Mouse (Mus musculus) heart, adult 11 months (tissue): ENCODE data around the gene Naif1.

Experiments
- DNase-seq: peaks from one replicate; pipeline ENCODE4 v3.0.0; 2022

Naif1 gene

DNA sequence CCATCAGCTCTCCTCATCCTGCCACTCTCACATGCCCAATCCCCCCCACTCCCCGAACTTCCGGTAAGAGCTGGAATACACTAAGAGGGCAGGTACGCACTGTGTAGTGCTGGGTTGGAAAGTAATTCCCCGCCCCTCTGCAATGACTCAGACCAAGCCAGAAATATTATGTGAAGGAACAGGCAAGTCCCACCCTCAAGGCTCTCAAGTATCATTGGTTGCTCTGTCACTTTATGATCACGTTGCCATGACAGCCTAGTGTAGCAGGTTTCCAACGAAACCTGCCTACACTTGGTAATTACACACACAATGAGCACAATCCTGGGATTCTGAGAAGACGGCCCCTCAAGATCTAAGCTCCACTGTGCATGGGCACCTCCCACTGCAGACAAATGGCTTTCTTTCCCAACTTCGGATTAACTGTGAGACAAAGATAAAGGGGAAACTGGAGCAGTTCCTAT lies 22.0 kb upstream of the Naif1 start:
- peak; percentile 94 for DNase-seq

DNA sequence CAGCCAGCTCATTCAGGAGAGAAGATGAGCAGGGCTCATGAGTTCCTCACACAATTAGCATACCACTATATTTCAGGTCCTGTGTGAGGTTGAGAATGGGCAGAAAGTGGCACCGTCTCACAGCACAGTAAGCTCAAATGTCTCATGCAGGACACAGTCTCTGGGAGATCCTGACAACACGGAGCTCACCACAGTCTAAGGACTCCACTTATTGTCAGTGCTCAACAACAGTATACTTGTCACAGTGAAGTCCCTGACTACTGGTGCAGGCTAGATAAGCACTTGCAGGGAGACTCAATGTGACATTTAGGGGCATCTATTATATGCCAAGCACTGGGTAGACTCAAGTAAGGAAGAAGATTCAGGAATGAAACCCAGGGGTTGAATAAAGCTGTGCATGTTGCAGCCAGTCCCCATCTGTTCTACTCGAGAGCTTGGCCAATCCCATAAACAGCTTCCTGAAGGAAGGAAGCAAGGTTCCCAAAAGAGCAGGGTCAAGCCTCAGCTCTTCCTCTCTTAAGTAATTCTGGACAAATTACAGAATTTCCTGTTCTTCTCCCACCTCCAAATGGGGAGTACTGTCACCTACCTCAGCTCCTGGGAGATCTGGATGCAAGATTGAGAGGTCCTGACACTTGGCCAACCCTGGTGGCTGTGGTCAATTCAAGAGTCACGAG lies 20.9 kb upstream of the Naif1 start:
- DNase-seq: peak; percentile 93

DNA sequence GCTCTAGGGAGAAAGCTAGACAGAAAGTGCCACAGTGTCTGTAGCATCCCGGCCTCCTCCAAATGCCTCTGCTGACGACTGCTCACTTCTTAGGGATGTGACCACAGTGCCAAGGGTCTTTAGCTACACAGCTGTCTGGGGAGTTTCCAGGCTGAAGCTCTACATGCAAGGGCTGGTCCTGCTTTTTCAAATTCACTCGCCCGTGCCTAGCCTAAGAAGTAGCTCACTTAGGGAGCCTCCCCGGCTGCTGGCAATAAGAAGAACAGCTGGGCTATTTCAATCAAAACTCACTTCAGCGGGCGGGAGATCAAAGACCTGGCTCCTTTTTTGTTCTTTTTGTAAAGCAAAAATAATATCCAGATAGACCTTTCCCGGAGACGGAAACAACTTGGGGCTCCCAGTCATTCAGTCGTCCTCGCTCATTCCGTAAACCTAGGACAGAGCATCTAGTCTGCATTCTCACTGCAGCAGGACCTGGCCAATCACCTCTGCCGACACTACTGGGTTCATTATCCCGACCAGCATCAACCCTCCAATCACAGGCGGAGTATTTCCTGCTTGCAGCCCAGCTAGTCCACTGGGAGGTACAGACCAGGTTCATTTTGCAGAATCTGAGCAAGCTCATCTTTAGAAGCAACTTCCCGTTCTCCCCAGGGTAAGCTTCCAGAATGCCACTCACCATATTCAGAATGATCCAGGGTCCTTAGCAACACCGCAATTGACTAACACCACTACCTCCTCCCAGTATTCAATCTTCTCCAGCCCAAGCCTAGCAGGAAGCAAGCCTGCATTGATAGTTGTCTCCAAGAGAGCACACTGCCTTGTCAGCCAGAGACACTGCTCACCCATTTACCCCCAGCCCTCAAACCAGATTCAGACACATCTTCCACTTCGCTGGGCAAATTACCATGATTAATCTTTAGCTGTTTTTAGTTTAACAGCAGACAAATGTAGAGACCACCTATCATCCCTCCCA lies 19.3 kb upstream of the Naif1 start:
- peak; percentile 99 for DNase-seq

DNA sequence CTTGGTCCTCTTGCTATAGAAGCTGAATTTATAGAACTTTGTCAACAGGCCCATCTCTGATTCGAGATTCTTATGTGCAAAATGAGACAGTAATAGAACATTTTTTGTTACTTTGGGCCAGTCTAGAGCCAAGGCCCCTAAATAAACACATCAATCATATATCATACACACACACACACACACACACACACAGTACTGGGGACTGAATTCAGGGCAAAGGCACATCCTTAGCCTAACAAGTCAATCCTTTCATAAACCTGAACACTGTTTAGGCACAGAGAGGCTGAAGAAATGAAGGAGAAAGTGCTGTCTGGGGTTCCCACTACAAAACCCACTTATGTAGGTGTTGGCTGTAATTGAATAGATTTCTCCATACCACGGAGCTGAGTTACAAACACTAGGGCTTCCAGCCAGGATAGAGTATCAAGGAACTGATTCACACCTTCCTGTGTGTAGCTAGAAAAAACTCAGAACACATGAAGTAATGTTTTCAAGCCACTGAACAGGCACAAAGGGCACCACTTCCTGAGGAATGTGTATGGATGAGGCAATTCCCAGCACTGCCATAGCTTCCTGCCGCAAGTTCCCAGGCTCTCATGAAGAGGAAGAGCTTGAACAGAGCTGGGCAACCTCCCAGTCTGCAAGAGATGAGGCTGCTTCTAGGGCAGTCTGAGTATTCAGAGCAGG lies 13.4 kb upstream of the Naif1 start:
- DNase-seq: peak; percentile 96

DNA sequence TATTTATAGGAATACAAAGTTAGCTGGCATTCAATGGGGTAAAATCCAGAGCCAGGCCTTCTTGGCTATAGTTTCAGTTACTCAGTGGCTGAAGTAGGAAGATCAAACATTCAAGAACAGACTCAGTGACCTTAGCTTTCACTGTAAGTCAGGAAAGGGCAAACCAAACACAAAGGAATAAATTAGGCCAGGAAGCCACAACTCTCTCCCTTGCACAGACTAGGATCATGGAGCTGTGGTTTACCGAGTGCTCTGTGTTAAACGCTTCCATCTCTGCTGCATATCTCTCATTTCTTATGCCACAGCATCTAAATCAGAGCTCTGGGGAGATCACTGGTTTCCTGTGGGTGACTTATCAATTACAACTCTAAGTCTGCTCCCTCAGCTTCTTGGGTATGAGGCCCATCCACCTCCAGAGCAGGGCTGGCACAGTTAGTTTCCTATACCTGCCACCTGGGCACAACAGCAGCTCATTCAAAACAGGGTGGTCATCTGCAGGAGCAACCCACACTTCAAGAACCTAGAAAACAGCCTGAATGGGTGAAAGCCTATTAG lies 12.6 kb upstream of the Naif1 start:
- DNase-seq: no peak

DNA sequence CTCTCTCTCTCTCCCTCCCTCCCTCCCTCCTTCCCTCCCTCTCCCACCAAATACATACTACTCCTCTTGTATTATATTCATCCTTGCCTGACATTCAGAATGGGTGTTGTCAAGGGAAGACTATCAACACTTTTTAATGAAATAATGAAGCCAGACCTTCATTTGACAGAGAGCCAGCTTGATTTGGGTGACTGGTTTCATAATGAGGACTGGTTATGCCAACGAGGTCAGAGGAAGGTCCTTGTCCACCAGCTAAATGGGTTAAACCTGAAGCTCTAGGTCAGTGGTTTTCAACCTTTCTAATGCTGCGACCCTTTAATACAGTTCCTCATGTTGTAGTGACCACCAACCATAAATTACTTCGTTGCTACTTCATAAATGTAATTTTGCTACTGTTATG lies 11.5 kb upstream of the Naif1 start:
- DNase-seq: no peak

DNA sequence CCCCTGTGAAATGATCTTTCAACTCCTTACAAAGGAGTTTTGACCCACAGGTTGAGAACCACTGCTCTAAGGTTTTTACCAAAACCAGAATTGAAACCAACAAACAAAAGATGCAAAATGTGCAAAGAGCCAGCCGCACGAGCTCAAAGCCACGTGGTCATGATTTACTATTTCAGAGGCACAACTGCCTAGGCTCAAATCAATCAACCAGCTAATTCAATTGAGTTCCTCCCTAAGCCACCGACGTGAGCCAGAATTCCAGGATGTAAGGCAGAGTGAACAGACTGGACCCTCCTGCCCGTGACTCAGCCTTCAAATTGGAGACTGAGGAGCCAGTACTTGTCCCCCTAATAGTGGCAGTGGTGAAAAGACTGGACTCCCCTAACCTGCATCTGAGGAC lies 11.1 kb upstream of the Naif1 start:
- DNase-seq: no peak

DNA sequence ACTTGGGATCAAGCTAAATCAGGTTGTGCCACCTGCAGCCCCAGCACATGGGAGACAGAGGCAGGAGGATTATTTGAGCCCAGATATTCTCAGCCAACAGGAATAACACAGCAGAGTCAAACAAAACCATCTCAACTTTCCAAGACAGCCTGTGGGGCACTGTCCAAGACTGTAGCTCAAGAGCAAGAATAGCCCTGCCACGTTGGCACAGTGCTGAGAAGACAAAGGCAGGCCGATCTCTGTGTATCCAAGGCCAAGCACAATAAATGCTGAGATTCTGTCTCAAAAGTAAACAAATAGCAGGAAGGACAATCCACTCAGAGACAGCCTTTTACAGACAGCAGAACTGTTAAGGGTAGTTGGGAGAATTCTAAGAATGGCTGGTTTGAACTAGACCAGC lies 10.1 kb upstream of the Naif1 start:
- no peak for DNase-seq

DNA sequence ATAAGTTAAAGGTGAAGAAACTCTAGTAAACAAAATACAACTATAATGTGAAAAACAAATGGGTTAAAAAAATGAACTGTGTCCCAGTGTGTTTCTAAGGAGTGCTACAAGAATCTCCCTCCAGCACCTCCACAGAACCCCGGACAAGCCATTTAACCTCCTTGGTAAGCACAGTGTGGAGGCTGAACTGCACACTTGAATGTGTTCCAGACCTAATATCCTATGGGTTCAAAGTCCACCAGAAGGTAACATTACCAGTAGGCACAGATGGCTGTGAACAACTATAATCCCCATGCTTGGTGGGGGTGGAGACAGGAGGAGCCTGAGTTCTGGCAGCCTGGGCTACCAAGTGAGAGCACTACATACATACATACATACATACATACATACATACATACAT lies 9.6 kb upstream of the Naif1 start:
- no peak for DNase-seq

DNA sequence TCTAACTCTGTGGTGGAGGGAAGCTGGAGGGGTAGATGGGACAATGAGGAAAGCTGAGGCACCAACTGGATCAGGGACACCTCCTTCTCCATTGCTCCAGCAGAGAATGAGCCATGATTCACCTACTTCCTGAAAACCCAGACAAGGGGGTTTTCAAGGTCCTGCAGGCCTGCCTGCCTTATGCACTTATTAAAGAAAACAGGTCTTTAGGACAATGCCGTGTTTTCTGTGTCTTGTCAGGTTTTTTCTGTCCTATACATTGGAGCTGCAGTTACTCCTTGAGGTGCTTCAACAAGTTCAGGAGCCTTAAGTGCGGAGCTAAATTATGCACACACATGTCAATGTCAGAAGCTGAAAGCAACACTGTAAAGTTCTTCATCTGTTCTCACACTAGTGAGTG lies 8.7 kb upstream of the Naif1 start:
- no peak for DNase-seq

DNA sequence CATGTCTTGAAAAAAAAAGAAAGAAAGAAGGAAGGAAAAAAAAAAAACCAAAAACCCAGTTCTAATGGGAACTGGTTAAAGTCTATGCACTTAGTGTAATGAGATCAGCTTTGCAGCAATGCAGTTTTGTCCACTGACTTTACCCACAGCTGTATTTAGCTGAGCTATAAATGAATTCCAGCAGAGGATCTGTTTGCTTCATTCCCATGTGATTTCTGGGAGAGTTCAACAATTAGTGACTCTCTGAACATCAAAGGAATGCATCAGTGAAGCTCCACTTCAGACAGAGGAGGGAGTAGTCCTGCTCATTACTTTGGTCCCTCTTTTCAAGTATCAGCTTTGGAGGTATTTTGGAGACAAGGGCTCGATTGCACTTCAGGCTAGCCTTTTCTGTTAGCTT lies 4.7 kb upstream of the Naif1 start:
- no peak for DNase-seq

DNA sequence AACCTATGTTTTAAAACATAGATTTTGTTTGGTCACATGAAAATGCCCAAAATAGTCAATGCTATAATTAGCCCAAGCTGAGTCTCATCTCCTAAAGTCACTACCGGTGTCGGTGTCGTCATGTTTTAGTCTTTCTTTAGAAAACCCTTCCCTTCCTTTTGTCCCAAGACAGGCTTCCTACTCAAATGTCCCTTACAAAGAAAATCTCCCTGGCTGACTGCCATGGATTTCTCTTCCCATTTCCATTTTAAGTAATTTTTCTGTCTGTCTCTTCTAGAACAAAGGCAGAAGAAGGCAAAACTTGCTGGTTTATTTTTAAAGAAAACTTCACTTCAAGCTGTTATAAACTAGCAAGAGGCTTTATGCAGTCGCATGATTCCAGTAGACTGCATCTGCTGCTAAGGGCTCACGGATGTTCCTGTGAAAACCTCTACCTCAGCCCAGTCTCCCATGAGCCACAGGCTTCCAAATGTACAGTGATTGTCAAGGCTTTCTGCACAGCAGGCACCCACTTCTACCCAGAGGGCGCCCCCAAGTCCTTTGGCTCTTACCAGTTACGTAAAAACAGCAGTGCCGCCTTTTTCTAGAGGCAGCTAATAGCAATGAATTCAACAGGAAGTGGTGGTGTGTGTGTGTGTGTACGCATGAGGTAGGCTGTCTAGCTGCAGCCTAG lies 2.9 kb upstream of the Naif1 start:
- peak; percentile 97 for DNase-seq

DNA sequence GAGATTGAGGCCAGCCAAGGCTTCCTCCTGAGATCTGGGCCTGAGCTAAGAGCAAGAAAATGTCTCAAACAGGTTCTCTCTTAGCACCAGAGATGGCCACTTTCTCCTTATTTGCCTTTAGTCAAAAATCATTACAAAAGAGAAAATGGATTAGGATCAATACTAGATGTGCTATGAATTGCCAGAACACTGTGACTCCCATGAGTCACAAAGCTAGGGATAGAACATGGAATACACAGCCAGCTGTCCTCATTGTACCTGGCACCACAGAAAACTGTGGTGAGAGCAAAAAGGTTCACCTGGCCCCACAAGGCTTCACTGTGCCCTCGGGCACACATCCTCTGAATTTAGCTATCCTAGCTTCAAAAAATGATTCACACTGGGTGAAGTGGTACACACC lies 1.8 kb upstream of the Naif1 start:
- no peak for DNase-seq

DNA sequence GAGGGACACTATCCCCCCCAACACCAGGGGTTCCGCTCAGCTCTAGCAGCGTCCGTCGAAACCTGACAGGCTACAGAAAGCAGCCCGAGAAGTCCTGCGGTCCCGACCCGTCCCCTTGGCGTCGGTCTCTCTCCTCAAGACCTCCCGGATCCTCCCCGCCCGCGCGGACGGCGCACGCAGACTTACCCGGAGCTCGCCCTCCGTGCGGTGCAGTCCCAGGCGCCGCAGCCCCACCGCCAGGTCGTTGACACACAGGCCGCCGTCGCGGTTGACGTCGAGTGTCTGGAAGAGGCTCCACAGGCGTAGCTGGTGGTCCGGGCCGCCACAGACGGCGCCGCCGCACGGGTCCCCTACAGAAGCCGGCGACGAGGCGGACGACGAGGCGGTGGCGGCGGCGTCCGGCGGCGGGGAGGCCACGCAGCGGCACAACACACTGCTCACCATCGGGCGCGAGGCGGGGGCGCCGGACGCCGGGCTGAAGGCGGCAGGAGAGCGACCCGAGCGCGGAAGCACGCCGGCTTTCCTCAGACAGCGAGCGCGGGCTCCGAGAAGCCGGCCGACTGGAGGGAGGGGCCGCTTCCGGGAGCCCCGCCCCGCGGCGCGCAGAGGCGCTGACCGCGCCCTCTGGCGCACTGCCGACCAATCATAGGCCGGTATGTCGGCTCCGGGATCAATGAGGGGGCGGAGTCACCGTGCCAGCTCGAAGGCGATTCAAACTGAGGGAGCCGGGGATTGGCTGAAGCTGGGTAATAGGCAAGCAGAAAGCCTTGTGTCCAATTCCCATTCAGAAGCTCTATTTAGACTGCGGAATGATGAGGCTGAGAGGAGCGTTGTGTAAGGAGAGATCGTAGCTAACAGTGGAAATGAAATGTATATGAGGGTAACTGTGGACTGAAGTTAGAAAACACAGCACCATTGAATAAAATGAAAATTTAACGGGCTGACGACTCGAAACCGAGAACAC lies 906 bp downstream of the Naif1 start, which contains the start of gene Slc25a25:
TSS of gene Slc25a25 (minus strand) at position 565 of the 964 bp plus-strand sequence.
- peak; percentile 100 for DNase-seq

DNA sequence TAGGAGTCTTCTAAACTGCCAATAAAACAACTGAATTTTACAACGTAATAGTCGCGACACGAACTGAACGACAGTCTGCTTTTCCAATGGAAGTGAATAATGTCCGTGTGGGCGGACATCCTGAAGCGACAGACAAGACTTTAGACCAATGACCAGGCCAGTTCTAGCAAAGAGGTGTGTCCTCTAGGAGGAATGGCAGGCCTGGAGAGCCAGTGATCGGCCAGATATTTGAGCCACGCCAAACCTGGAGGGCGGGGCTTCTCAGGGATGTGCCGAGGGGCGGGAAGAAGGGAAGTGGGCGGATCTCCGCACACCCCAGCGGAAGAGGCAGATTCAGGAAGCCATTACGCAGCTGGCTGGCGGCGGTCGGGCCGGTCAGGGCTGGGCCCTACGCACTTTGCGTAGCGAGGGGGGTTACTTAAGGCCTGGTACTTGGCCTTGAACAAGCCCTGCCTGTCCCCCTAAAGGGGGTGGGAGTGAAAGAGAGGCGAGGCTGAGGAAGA lies 1.7 kb downstream of the Naif1 start:
- DNase-seq: peak; percentile 100

DNA sequence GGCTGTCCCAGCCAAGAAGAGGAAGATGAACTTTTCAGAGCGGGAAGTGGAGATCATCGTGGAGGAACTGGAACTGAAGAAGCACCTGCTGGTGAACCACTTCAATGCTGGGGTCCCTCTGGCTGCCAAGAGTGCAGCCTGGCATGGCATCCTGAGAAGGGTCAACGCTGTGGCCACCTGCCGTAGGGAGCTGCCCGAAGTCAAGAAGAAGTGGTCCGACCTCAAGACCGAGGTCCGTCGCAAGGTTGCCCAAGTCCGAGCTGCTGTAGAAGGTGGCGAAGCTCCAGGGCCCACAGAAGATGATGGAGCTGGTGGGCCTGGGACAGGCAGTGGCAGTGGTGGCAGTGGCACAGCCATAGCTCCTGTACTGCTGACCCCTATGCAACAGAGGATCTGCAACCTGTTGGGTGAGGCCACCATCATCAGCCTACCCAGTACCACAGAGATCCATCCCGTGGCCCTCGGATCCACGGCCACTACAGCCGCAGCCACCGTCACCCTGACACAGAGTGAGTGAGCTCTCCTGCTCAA lies 2.2 kb downstream of the Naif1 start:
- DNase-seq: no peak

DNA sequence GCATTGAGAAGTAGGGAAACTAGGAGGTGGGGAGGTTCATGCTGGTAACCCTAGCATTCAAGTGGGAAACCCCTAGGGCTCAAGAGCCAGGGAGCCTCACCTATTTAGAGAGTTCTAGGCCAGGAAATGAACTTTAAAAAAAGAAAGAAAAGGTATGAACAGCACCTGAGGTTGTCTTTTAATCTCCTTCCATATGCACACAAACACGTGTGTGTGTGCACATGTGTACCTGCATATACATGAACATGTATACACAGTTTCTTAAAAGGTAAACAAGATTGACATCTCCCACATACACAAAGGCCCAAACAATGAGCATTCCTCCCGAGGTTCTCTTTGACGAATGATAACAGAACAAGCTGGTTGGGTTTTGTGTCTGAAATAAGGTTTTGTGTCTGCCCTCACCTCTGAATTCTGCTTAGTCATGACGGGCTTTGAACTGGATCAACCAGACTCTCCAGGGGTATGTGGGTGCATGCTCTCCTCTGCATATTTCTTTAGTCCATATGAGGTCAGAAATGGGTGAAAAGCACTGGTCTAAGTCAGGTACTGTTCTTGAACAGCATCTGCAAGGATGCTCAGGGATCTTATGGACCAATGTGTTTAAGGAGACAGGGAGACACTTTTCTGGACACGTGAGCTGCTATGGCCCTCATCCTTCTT lies 3.5 kb downstream of the Naif1 start:
- DNase-seq: peak; percentile 78

DNA sequence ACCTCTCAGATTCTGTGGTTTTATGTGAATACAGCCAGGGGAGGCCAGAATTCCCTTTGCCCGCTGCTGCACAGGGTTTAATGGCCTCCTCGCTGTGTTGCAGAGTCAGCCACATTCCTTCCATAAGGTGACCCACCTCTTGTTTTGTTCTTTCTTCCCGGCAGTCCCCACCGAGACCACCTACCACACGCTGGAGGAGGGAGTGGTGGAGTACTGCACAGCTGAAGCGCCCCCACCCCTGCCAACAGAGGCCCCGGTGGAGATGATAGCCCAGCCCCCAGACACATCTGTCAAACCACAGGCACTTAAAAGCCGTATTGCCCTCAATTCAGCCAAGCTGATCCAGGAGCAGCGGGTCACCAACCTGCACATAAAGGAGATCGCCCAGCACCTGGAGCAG lies 4.4 kb downstream of the Naif1 start:
- no peak for DNase-seq

DNA sequence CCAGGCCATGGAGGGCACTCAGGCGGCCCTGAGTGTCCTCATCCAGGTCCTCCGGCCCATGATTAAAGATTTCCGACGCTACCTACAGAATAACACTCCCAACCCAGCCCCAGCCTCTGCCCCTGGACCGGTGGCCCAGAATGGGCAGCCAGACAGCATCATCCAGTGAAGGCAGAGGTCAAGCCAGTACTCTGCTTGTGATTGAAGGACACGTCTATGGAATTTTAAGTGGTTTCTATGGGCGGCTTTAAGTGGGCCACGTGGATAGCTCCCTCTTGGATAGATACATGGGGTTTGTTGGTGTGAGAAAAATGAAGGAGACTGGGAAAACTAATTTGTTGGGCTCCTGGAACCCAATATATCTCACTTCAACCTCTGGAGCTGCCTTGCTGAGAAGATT lies 4.8 kb downstream of the Naif1 start:
- DNase-seq: peak; percentile 86

DNA sequence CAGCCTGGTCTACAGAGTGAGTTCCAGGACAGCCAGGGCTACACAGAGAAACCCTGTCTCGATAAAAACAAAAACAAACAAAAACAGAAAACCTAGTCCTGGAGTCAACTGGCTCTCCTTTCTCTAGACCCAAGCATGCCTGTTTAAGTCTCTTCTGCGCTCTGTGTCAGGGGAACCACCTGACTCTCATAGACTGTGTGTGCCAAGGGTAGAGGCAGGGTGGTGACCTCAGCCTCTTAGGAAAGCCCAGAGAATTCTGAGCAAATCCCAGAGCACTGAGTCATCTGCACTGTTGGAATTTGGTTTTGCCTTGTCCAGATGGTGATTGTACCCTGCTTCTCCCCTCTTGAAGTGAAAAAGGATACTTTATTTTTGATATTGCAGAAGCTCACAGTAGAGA lies 8.0 kb downstream of the Naif1 start:
- peak; percentile 96 for DNase-seq
